Mouse (Mus musculus) liver, embryonic 11.5 days (tissue): ENCODE results near the gene Il18bp. TPM values are rescaled to one million over a fixed set of nuclear protein-coding genes. Genes with fewer than 3 reads are reported as not detected.
"Not testable (repeated sequence)": the region's sequence is repeated elsewhere in the genome, so short reads cannot be mapped to it uniquely, and the experiment has no call there.

Source experiments
- ATAC-seq: fragments of 200-750 bp; cut with Nextera tagmentation; replicated peaks from 2 replicates; pipeline ENCODE4 v1.8.0; 2017; ENCODE audit warnings: moderate number of reproducible peaks, mild to moderate bottlenecking, moderate TSS enrichment, moderate library complexity; ENCODE audit not compliant: low FRiP score
- DNase-seq: peaks from one replicate; pipeline ENCODE4 v3.0.0-alpha.2; 2017; ENCODE audit warnings: low spot score
- H3K27ac ChIP-seq: fragments of 300-500 bp; sonication (generic); 2 replicates; pipeline ENCODE4 v1.5.1; 2014; ENCODE audit warnings: mild to moderate bottlenecking, low read depth, low read length, control low read depth
- H3K27me3 ChIP-seq: fragments of 300-500 bp; sonication (generic); replicated peaks from 2 replicates; pipeline ENCODE4 v1.6.1; 2014; ENCODE audit warnings: low read length, mixed read lengths; ENCODE audit not compliant: control insufficient read depth, insufficient read depth
- H3K36me3 ChIP-seq: fragments of 300-500 bp; sonication (generic); 2 replicates; pipeline ENCODE4 v1.6.1; 2014; ENCODE audit warnings: mild to moderate bottlenecking, low read length, moderate library complexity, mixed read lengths; ENCODE audit not compliant: control insufficient read depth, insufficient read depth
- H3K4me1 ChIP-seq: fragments of 300-500 bp; sonication (generic); replicated peaks from 2 replicates; pipeline ENCODE4 v1.6.1; 2014; ENCODE audit warnings: low read length, mixed read lengths; ENCODE audit not compliant: control insufficient read depth, insufficient read depth
- H3K4me2 ChIP-seq: fragments of 300-500 bp; sonication (generic); 2 replicates; pipeline ENCODE4 v1.6.1; 2014; ENCODE audit warnings: mild to moderate bottlenecking, control low read depth, moderate library complexity
- H3K4me3 ChIP-seq: fragments of 300-500 bp; sonication (generic); 2 replicates; pipeline ENCODE4 v1.5.1; 2014; ENCODE audit warnings: low read depth, low read length, control low read depth
- H3K9ac ChIP-seq: fragments of 300-500 bp; sonication (generic); 2 replicates; pipeline ENCODE4 v1.6.1; 2014; ENCODE audit warnings: low read depth, low read length, control low read depth
- H3K9me3 ChIP-seq: fragments of 300-500 bp; sonication (generic); 2 replicates; pipeline ENCODE4 v1.6.1; 2016; ENCODE audit warnings: low read length, inconsistent platforms, mixed read lengths; ENCODE audit not compliant: control insufficient read depth
- whole genome bisulfite sequencing: fragments of 180-500 bp; shearing (Covaris S2); extraction: QIAGEN DNeasy Blood & Tissue Kit; methylation state at CpG from one replicate; pipeline ENCODE4 v1.1.7; 2014; 5-methylcytosine and 5-hydroxymethylcytosine counted together
- polyA plus RNA-seq: library from polyadenylated mRNA; unstranded; fragments of >200 nt; fragmentation: Nextera tagmentation; extraction: Ambion mirVana; gene quantifications from 2 replicates; pipeline ENCODE4 v1.2.1, GENCODE M21; 2014

Gene Il18bp
- 2.4 and 3.9 TPM in 2 replicates for polyA plus RNA-seq

DNA sequence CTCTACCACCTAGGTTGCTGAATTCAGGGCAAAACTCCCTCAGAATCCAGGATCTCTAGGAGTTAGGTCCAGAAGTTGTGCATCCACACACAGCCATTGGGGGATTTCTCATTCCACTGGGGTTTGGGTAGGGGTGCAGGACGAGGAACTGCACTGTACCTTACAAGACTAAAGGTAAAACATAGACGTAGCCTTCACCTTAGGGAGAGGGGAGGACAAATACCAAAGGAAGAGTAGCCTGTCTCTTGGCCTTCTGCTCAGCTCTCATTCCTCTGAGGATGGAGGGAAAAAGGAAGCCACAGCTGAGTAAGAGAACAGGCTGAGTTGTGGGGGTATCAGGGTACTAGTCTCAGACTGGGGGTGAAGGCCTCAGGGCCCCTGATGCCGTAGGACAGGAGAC, at the start of gene Il18bp:
Gene Il18bp (minus strand): TSS at position 101 of the 400 bp plus-strand sequence.
- H3K4me2 ChIP-seq: no peak within 1 kb of the TSS
- peaks cover 46% of the 10 kb centered on the region for H3K36me3 ChIP-seq
- no peak within 1 kb of the TSS for H3K27ac ChIP-seq
- H3K9ac ChIP-seq: no peak within 1 kb of the TSS
- WGBS: 85% methylated on average over 3 of the region's 3 CpGs
- H3K4me3 ChIP-seq: no peak within 1 kb of the TSS
- peak; percentile 15 for DNase-seq
- H3K4me1 ChIP-seq: no peaks in the 10 kb centered on the region
- no peak for ATAC-seq
- H3K27me3 ChIP-seq: no peaks in the 10 kb centered on the region
- H3K9me3 ChIP-seq: no peaks in the 10 kb centered on the region

DNA sequence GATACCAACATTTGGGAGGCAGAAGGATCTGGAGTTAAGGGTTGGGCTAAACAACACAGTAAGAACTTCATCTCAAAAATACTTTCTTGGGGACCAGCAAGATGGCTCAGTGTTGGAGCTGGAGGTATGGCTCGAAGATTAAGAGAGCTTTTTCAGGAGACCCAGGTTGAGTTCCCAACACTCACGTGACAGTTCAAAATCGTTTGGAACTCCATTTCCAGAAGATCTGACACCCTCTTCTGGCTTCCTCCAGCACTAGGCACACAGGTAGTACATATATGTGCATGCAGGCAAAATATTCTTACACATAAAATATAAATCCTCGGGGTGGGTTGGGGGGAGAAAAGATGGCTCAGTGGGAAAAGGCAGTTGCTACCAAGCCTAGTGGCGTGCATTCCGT, 47.9 kb upstream of the Il18bp start:
- H3K4me1 ChIP-seq: peaks cover 13% of the 10 kb centered on the region
- no peaks in the 10 kb centered on the region for H3K27me3 ChIP-seq
- H3K36me3 ChIP-seq: no peaks in the 10 kb centered on the region; the same call in 1 of the 2 replicates
- no peak overlapping the region for H3K27ac ChIP-seq
- WGBS: 69% methylated on average over 6 of the region's 6 CpGs
- H3K4me2 ChIP-seq: peak overlapping the region; percentile 78
- peak overlapping the region; percentile 70 for H3K4me3 ChIP-seq
- no peaks in the 10 kb centered on the region for H3K9me3 ChIP-seq
- peak overlapping the region; percentile 70 for H3K9ac ChIP-seq
- no peak for DNase-seq
- ATAC-seq: no peak

DNA sequence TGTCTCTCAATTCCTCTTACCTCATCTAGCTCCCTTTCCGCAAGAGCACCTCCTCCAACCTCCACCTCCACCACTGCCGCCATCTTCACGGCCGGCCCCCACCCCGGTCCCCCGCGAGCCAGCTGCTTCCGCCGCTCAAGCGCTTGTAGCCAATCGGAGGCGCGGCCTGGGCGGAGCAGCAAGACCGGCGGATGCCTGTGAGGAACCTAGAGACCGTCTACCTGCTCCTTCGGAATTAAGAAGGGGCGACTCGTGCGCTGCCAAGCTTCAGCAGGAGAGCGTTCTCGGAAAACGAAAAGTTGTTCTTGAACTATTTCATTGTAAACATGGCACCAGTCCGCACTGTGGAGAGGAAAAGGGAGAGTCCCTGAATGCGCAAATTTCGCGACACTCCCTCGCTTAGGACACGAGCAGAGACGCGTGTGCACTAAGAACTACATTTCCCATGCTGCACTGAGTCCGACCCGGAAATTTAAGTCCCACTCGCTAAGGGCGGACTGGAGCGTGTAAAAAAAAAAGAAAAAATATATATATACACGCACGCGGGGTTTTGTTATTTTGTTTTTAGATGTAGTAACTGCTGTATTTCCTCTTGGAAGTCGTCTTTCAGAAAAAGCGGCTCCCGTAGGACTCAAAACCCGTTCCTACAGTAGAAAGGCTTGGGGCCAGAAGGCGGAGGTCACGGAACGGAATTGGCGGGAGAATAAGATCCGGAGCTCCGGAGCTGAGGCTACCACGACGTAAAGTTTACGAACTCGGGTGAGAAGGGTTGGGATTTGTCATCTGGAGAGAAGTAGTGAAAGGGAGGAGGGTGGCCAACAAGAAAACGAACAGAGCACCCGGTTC, 46.8 kb upstream of the Il18bp start, which contains the start of the genes Rnf121, Xndc1 and Xntrpc:
Gene Rnf121 (minus strand): TSS at position 424 of the 846 bp plus-strand sequence.
Gene Xndc1 (plus strand): TSS at position 466 of the 846 bp plus-strand sequence.
Gene Xntrpc (plus strand): TSS at position 668 of the 846 bp plus-strand sequence.
- no peaks in the 10 kb centered on the region for H3K9me3 ChIP-seq
- peaks cover 15% of the 10 kb centered on the region for H3K4me1 ChIP-seq
- peak within 1 kb of the TSS; percentile 17 for H3K27ac ChIP-seq
- H3K4me3 ChIP-seq: peak within 1 kb of the TSS; percentile 70
- peak within 1 kb of the TSS; percentile 70 for H3K9ac ChIP-seq
- H3K36me3 ChIP-seq: no peaks in the 10 kb centered on the region; the same call in 1 of the 2 replicates
- DNase-seq: peak; percentile 93
- peak within 1 kb of the TSS; percentile 78 for H3K4me2 ChIP-seq
- peak; percentile 98 for ATAC-seq
- WGBS: under 1% methylated on average over 56 of the region's 56 CpGs
- no peaks in the 10 kb centered on the region for H3K27me3 ChIP-seq

DNA sequence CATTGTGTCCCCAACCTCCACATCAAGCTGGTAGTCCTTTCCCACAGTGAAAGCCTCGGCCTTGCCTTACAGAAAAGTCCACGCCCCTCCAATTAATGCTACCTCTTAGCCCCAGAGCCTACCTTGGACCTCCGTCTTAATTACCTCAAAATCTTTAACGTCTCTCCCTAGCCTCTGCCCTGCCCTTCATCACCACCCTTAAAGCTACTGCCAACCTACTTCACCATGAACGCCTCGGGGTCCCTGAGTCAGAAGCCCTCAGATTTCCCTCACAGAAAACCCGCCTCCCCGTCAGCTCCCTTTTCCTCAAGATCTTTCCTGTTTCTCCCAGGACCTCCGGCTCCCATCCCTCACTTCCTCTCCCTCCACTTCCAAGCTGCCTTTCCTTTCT, 46.2 kb upstream of the Il18bp start:
- DNase-seq (no peak), ATAC-seq (peak; percentile 6; the same call in 1 of the 2 replicates)
- Histone ChIP-seq H3K4me1 (peaks cover 15% of the 10 kb centered on the region), H3K9me3 (no peaks in the 10 kb centered on the region), H3K27ac (peak overlapping the region; percentile 16; the same call in 1 of the 2 replicates), H3K9ac (peak overlapping the region; percentile 70), H3K36me3 (no peaks in the 10 kb centered on the region; the same call in 1 of the 2 replicates), H3K27me3 (no peaks in the 10 kb centered on the region), H3K4me2 (peak overlapping the region; percentile 78), H3K4me3 (peak overlapping the region; percentile 70)
- WGBS: 1% methylated on average over 9 of the region's 9 CpGs

DNA sequence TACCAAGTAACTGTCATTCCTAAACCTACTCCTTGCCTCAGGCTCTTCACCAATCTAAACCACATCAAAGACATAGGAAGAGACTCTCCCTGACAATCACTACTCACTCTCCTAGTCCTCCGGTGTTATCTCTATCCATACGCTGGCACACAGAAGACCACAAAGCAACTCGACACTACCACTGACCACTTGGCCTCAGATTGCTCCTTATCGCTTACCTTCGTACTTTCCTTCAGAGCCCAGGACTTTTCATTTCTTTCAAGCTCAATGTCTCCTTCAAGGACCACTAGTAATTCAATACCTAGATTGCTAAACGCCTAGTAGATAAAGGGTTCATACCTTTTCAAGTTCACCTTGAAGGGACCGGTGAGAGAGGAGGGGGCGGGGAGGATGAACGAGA, 45.4 kb upstream of the Il18bp start:
- peaks cover 15% of the 10 kb centered on the region for H3K4me1 ChIP-seq
- 50% methylated on average over 9 of the region's 9 CpGs for WGBS

DNA sequence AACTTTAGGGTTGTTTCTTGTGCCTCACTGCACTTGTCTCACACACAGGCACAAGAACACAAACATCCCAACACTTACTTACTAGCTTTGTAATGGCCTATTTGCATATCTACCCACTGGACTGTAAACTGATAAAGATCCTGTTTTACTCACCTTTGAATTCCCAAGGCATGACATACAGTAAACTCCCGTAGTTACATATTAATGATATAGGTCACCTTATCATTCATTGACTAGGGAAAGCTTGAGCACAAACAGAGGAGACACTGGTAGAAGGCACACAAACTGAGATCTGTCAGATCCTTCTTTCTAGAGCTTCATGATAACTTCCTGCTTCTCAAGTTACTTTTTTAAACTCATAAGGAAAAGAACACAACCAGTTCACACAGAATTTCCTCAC, 43.7 kb upstream of the Il18bp start:
- H3K9ac ChIP-seq: no peak overlapping the region
- no peak for ATAC-seq
- no peak for DNase-seq
- 67% methylated on average over 1 of the region's 1 CpGs for WGBS
- peaks cover 15% of the 10 kb centered on the region for H3K4me1 ChIP-seq
- peaks cover 6% of the 10 kb centered on the region; the same call in 1 of the 2 replicates for H3K36me3 ChIP-seq
- no peaks in the 10 kb centered on the region for H3K9me3 ChIP-seq
- H3K27ac ChIP-seq: no peak overlapping the region
- H3K4me2 ChIP-seq: no peak overlapping the region
- no peaks in the 10 kb centered on the region for H3K27me3 ChIP-seq
- H3K4me3 ChIP-seq: no peak overlapping the region

More for the DNA sequence above, 45.4 kb upstream of the Il18bp start:
- peak overlapping the region; percentile 70 for H3K4me3 ChIP-seq
- no peak for DNase-seq
- H3K27me3 ChIP-seq: no peaks in the 10 kb centered on the region
- ATAC-seq: no peak
- H3K9ac ChIP-seq: peak overlapping the region; percentile 30; the same call in 1 of the 2 replicates
- peaks cover 5% of the 10 kb centered on the region; the same call in 1 of the 2 replicates for H3K36me3 ChIP-seq
- no peaks in the 10 kb centered on the region for H3K9me3 ChIP-seq
- peak overlapping the region; percentile 78 for H3K4me2 ChIP-seq
- H3K27ac ChIP-seq: no peak overlapping the region

DNA sequence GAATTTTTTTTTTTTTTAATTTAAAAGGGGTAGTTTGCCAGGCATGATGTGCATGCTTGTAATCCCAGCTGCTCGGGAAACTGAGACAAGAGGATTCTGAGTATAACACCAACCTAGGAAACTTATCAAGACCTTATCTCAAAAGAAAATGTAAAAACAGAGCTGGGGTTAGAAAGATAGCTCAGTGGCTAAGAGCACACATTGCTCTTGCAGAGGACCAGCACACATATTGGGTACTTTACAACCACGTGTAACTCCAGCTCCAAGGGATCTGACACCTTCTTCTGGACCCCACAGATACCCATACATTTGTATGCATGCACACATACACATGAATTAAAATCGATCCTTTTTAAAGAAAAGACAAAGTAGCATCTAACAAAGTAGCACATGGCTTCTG, 42.9 kb upstream of the Il18bp start:
- H3K4me1 ChIP-seq: peaks cover 15% of the 10 kb centered on the region
- no peak overlapping the region for H3K4me3 ChIP-seq
- no peak overlapping the region for H3K4me2 ChIP-seq
- ATAC-seq (no peak), DNase-seq (no peak)
- H3K27me3 ChIP-seq: no peaks in the 10 kb centered on the region
- no peak overlapping the region for H3K9ac ChIP-seq
- H3K36me3 ChIP-seq: peaks cover 6% of the 10 kb centered on the region; the same call in 1 of the 2 replicates
- 65% methylated on average over 3 of the region's 3 CpGs for WGBS
- H3K9me3 ChIP-seq: no peaks in the 10 kb centered on the region
- H3K27ac ChIP-seq: no peak overlapping the region

DNA sequence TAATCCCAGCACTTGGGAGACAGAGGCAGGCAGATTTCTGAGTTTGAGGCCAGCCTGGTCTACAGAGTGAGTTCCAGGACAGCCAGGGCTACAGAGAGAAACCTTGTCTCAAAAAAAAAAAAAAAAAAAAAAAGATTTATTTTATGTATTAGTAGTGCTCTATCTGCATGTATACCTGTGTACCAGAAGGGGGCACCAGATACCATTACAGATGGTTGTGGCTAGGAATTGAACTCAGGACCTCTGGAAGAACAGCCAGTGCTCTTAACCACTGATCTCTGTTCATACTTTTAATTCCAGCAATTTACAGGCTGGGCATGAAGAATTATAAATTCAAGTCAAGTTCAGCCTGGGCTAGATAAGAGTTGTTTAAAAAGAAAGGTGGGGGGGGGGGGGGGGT, 30.0 kb upstream of the Il18bp start:
- H3K27ac ChIP-seq, DNase-seq, H3K36me3 ChIP-seq, H3K9ac ChIP-seq, H3K4me2 ChIP-seq, H3K27me3 ChIP-seq, H3K4me3 ChIP-seq, ATAC-seq, H3K4me1 ChIP-seq, H3K9me3 ChIP-seq: not testable (repeated sequence)
